Mouse (Mus musculus) thymus, adult 2 months (tissue): ENCODE results near the gene Tmem132d.

Experiments used
- CTCF ChIP-seq: fragments of 200-500 bp; IDR thresholded peaks from 2 replicates; pipeline ENCODE4 v1.5.1; 2012; ENCODE audit warnings: mild to moderate bottlenecking, control low read depth, low read length, moderate library complexity, borderline replicate concordance; ENCODE audit not compliant: control insufficient read depth, poor library complexity, insufficient read depth; ENCODE audit errors: extremely low read depth
- POLR2A ChIP-seq: fragments of 200-500 bp; IDR thresholded peaks from 2 replicates; pipeline ENCODE4 v1.6.1; 2012; ENCODE audit warnings: mild to moderate bottlenecking, low read length, control low read depth, moderate library complexity; ENCODE audit not compliant: control insufficient read depth, poor library complexity, insufficient read depth; ENCODE audit errors: extremely low read depth

GRCm38 (mm10) chr5:127815292-127815691 lies 617.6 kb downstream of the Tmem132d start:
- TF ChIP-seq CTCF (no peak), POLR2A (no peak)
